Mouse (Mus musculus) neural tube, embryonic 12.5 days (tissue): Measurements from ENCODE around the gene Mr1. TPM values are rescaled to one million over a fixed set of nuclear protein-coding genes. Genes with fewer than 3 reads are reported as not detected.

Experiments used
- ATAC-seq: fragments of 200-750 bp; cut with Nextera tagmentation; 2 replicates; pipeline ENCODE4 v1.8.0; 2017; ENCODE audit warnings: low read depth, mild to moderate bottlenecking, moderate TSS enrichment, moderate library complexity; ENCODE audit not compliant: low FRiP score
- H3K27ac ChIP-seq: fragments of 300-500 bp; sonication (generic); 2 replicates; pipeline ENCODE4 v1.5.1; 2016
- H3K27me3 ChIP-seq: fragments of 300-500 bp; sonication (generic); replicated peaks from 2 replicates; pipeline ENCODE4 v1.6.1; 2016; ENCODE audit warnings: mild to moderate bottlenecking
- H3K36me3 ChIP-seq: fragments of 300-500 bp; sonication (generic); 2 replicates; pipeline ENCODE4 v1.6.1; 2016; ENCODE audit warnings: mild to moderate bottlenecking
- H3K4me1 ChIP-seq: fragments of 300-500 bp; sonication (generic); 2 replicates; pipeline ENCODE4 v1.6.1; 2016
- H3K4me2 ChIP-seq: fragments of 300-500 bp; sonication (generic); replicated peaks from 2 replicates; pipeline ENCODE4 v1.6.1; 2016; ENCODE audit warnings: mild to moderate bottlenecking
- H3K4me3 ChIP-seq: fragments of 300-500 bp; sonication (generic); 2 replicates; pipeline ENCODE4 v1.5.1; 2016
- H3K9ac ChIP-seq: fragments of 300-500 bp; sonication (generic); 2 replicates; pipeline ENCODE4 v1.6.1; 2016; ENCODE audit warnings: mild to moderate bottlenecking
- H3K9me3 ChIP-seq: fragments of 300-500 bp; sonication (generic); 2 replicates; pipeline ENCODE4 v1.6.1; 2016; ENCODE audit warnings: mild to moderate bottlenecking
- WGBS: fragments of 180-500 bp; shearing (Covaris S2); methylation state at CpG from one replicate; pipeline ENCODE4 v1.1.7; 2016; 5-methylcytosine and 5-hydroxymethylcytosine counted together
- polyA plus RNA-seq: library from polyadenylated mRNA; unstranded; fragments of >200 nt; fragmentation: Nextera tagmentation; extraction: Ambion mirVana; gene quantifications from 2 replicates; pipeline ENCODE4 v1.2.1, GENCODE M21; 2016

The Mr1 gene
- polyA plus RNA-seq, 1 experiment from 2014 or later: 0.76 TPM

GRCm38 (mm10) chr1:155099280-155099848 is 47.2 kb downstream of the Mr1 start, which contains the start of gene Ier5:
Gene Ier5, minus strand, starts transcription at chr1:155099636.
- H3K9ac ChIP-seq: peak within 1 kb of the TSS; percentile 100
- H3K4me2 ChIP-seq: peak within 1 kb of the TSS; percentile 79
- peak; percentile 98 for ATAC-seq
- H3K27me3 ChIP-seq: no peaks in the 10 kb centered on the region
- no peaks in the 10 kb centered on the region for H3K9me3 ChIP-seq
- under 1% methylated on average over 40 of the region's 40 CpGs for WGBS
- peak within 1 kb of the TSS; percentile 100 for H3K4me3 ChIP-seq
- H3K27ac ChIP-seq: peak within 1 kb of the TSS; percentile 69
- peaks cover 8% of the 10 kb centered on the region; the same call in 1 of the 2 replicates for H3K4me1 ChIP-seq
- H3K36me3 ChIP-seq: no peaks in the 10 kb centered on the region

- Histone ChIP-seq H3K4me1 (peaks cover 13% of the 10 kb centered on the region; the same call in 1 of the 2 replicates), H3K36me3 (no peaks in the 10 kb centered on the region)
- ATAC-seq: peak; percentile 69
Measured at GRCm38 (mm10) chr1:155098486-155099279, 47.9 kb downstream of the Mr1 start.

GRCm38 (mm10) chr1:155097931-155098485 is 48.6 kb downstream of the Mr1 start:
- H3K9me3 ChIP-seq: no peaks in the 10 kb centered on the region
- peak overlapping the region; percentile 100 for H3K9ac ChIP-seq
- H3K4me3 ChIP-seq: peak overlapping the region; percentile 100
- peak overlapping the region; percentile 79 for H3K4me2 ChIP-seq
- peak overlapping the region; percentile 69 for H3K27ac ChIP-seq
- ATAC-seq: no peak
- WGBS: under 1% methylated on average over 33 of the region's 33 CpGs
- H3K4me1 ChIP-seq: peaks cover 19% of the 10 kb centered on the region
- no peaks in the 10 kb centered on the region for H3K27me3 ChIP-seq
- H3K36me3 ChIP-seq: no peaks in the 10 kb centered on the region

More at GRCm38 (mm10) chr1:155098486-155099279, 47.9 kb downstream of the Mr1 start:
- peak overlapping the region; percentile 100 for H3K9ac ChIP-seq
- no peaks in the 10 kb centered on the region for H3K9me3 ChIP-seq
- H3K27me3 ChIP-seq: no peaks in the 10 kb centered on the region
- H3K4me3 ChIP-seq: peak overlapping the region; percentile 100
- under 1% methylated on average over 93 of the region's 93 CpGs for WGBS
- peak overlapping the region; percentile 69 for H3K27ac ChIP-seq
- H3K4me2 ChIP-seq: peak overlapping the region; percentile 79

- no peaks in the 10 kb centered on the region for H3K27me3 ChIP-seq
- WGBS: 32% methylated on average over 6 of the region's 6 CpGs
- no peaks in the 10 kb centered on the region for H3K36me3 ChIP-seq
- H3K4me2 ChIP-seq: peak overlapping the region; percentile 79
- no peaks in the 10 kb centered on the region for H3K9me3 ChIP-seq
- H3K9ac ChIP-seq: peak overlapping the region; percentile 100; the same call in 1 of the 2 replicates
- no peak for ATAC-seq
- H3K4me1 ChIP-seq: peaks cover 26% of the 10 kb centered on the region
- peak overlapping the region; percentile 100 for H3K4me3 ChIP-seq
- H3K27ac ChIP-seq: no peak overlapping the region
Measured at GRCm38 (mm10) chr1:155097354-155097753, 49.3 kb downstream of the Mr1 start.

GRCm38 (mm10) chr1:155096620-155097261 is 49.9 kb downstream of the Mr1 start:
- Histone ChIP-seq H3K27me3 (no peaks in the 10 kb centered on the region), H3K9me3 (no peaks in the 10 kb centered on the region), H3K36me3 (no peaks in the 10 kb centered on the region), H3K4me2 (peak overlapping the region; percentile 79), H3K9ac (no peak overlapping the region), H3K4me1 (peaks cover 32% of the 10 kb centered on the region), H3K27ac (no peak overlapping the region), H3K4me3 (peak overlapping the region; percentile 100)
- no peak for ATAC-seq
- WGBS: 88% methylated on average over 4 of the region's 4 CpGs

- Histone ChIP-seq H3K36me3 (no peaks in the 10 kb centered on the region), H3K9me3 (no peaks in the 10 kb centered on the region), H3K27ac (no peak overlapping the region), H3K4me2 (no peak overlapping the region), H3K27me3 (no peaks in the 10 kb centered on the region), H3K4me3 (no peak overlapping the region), H3K4me1 (peaks cover 36% of the 10 kb centered on the region), H3K9ac (no peak overlapping the region)
- WGBS: 59% methylated on average over 9 of the region's 9 CpGs
- ATAC-seq: no peak
Measured at GRCm38 (mm10) chr1:155093971-155094707, 52.5 kb downstream of the Mr1 start.

GRCm38 (mm10) chr1:155093145-155093791 is 53.3 kb downstream of the Mr1 start:
- Histone ChIP-seq H3K27ac (no peak overlapping the region), H3K27me3 (no peaks in the 10 kb centered on the region), H3K36me3 (no peaks in the 10 kb centered on the region), H3K9ac (no peak overlapping the region), H3K4me2 (no peak overlapping the region), H3K4me1 (peaks cover 36% of the 10 kb centered on the region), H3K9me3 (no peaks in the 10 kb centered on the region), H3K4me3 (no peak overlapping the region)
- ATAC-seq: 0 out of 2 replicates have a peak, but pooled peaks have one; percentile 14
- 35% methylated on average over 4 of the region's 4 CpGs for WGBS

GRCm38 (mm10) chr1:155091842-155092800 is 54.5 kb downstream of the Mr1 start:
- Histone ChIP-seq H3K4me1 (peaks cover 33% of the 10 kb centered on the region), H3K9ac (no peak overlapping the region), H3K4me3 (no peak overlapping the region), H3K9me3 (no peaks in the 10 kb centered on the region), H3K27ac (peak overlapping the region; percentile 53; the same call in 1 of the 2 replicates), H3K36me3 (no peaks in the 10 kb centered on the region), H3K27me3 (no peaks in the 10 kb centered on the region), H3K4me2 (peak overlapping the region; percentile 32)
- WGBS: 10% methylated on average over 14 of the region's 14 CpGs
- ATAC-seq: peak; percentile 81

GRCm38 (mm10) chr1:155091374-155091841 is 55.2 kb downstream of the Mr1 start:
- no peak overlapping the region for H3K4me3 ChIP-seq
- H3K36me3 ChIP-seq: no peaks in the 10 kb centered on the region
- no peak overlapping the region for H3K9ac ChIP-seq
- H3K4me1 ChIP-seq: peaks cover 34% of the 10 kb centered on the region
- no peaks in the 10 kb centered on the region for H3K9me3 ChIP-seq
- WGBS: 61% methylated on average over 7 of the region's 7 CpGs
- H3K27ac ChIP-seq: no peak overlapping the region
- H3K4me2 ChIP-seq: no peak overlapping the region
- no peaks in the 10 kb centered on the region for H3K27me3 ChIP-seq
- ATAC-seq: no peak

- no peak overlapping the region for H3K4me2 ChIP-seq
- 70% methylated on average over 1 of the region's 1 CpGs for WGBS
- no peak for ATAC-seq
- H3K27ac ChIP-seq: no peak overlapping the region
- H3K9ac ChIP-seq: no peak overlapping the region
- no peaks in the 10 kb centered on the region for H3K36me3 ChIP-seq
- no peaks in the 10 kb centered on the region for H3K9me3 ChIP-seq
- H3K4me3 ChIP-seq: no peak overlapping the region
- peaks cover 40% of the 10 kb centered on the region for H3K4me1 ChIP-seq
- no peaks in the 10 kb centered on the region for H3K27me3 ChIP-seq
Measured at GRCm38 (mm10) chr1:155090736-155091135, 55.9 kb downstream of the Mr1 start.
